8 mouse cellular contexts compared by ENCODE assay signal in the genomic region with DNA sequence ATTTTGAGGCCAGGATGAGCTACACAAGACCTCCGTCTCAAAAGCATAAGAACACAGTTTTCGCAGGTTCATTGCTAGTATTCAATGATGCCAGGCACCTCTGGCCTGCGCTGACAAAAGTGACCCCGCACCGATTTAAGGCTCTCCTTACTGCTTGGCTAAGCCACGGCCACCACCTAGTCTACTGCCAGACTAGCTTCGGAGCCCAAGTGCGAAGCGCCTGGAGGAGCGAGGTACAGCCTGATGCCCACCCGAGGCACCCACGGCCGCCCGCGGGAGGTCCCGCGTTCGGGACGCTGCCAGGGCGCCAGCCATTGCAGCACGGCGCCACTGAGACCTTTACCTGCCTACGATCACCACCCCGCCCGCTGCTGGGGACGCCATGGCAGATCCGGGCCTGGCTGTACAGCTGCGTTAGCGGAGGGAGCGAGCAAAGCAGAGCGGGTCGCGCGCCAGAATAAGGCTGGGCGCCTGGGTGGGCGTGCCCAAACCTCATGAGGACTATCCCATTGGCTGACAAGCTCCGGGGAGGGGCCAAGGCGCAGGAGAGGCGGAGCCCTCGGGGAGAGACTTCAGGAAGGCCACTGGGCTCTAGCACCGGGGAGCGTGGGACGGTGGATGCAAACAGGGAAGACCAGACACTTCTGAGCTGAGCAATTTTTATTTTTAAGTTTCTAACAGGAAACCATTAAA. TPM values are rescaled to one million over a fixed set of nuclear protein-coding genes. Genes with fewer than 3 reads are reported as not detected.
DNase-seq lines count a peak whose midpoint lies in the region; ATAC-seq and TF ChIP-seq lines count a peak whose summit lies in the region.

A gene (minus strand): TSS at position 465 of the 693 bp plus-strand sequence.

- H3K9me3 ChIP-seq in hindbrain, embryonic 10.5 days: no peaks in the 10 kb centered on the region
- no peaks in the 10 kb centered on the region for H3K9me3 ChIP-seq in lung, postnatal 0 days (ENCODE audit: low read length)

- H3K4me3 ChIP-seq in hindbrain, embryonic 10.5 days: peak within 1 kb of the TSS; percentile 77
- peak within 1 kb of the TSS; percentile 63 for H3K4me3 ChIP-seq in lung, postnatal 0 days (ENCODE audit: low read depth, low read length)

- no peak for TF ChIP-seq CTCF in lung, postnatal 0 days (IDR thresholded peaks at IDR 0.05)

- H3K27ac ChIP-seq in hindbrain, embryonic 10.5 days: peak within 1 kb of the TSS; percentile 86
- H3K27ac ChIP-seq in lung, postnatal 0 days (ENCODE audit: low read length): peak within 1 kb of the TSS; percentile 2

- H3K4me1 ChIP-seq in hindbrain, embryonic 10.5 days (replicated peaks): peaks cover 11% of the 10 kb centered on the region
- no peaks in the 10 kb centered on the region; the same call in 1 of the 2 replicates for H3K4me1 ChIP-seq in lung, postnatal 0 days (ENCODE audit: insufficient read depth, low read depth, low read length)

- 2% methylated on average over 43 of the region's 43 CpGs for WGBS in hindbrain, embryonic 10.5 days
- 2% methylated on average over 43 of the region's 43 CpGs for WGBS in lung, postnatal 0 days

- H3K27me3 ChIP-seq in hindbrain, embryonic 10.5 days (ENCODE audit: insufficient read depth, poor library complexity, severe bottlenecking): peaks cover 24% of the 10 kb centered on the region
- H3K27me3 ChIP-seq in lung, postnatal 0 days (replicated peaks; ENCODE audit: insufficient read depth, low read length): no peaks in the 10 kb centered on the region

- DNase-seq in MN1 (ENCODE audit: low spot score): peak; percentile 84
- peak; percentile 96 for DNase-seq in cerebellum, adult 9-10 months
- DNase-seq in hindbrain, embryonic 10.5 days (ENCODE audit: low spot score): peak; percentile 94
- DNase-seq in layer of hippocampus, adult 9-11 months: peak; percentile 95
- peak; percentile 98 for DNase-seq in lung, postnatal 0 days (ENCODE audit: low spot score)
- DNase-seq in ovary, postnatal 14 days (ENCODE audit: low spot score): peak; percentile 93
- peak; percentile 99 for DNase-seq in thymus, postnatal 14 days

- H3K4me2 ChIP-seq in lung, postnatal 0 days (replicated peaks; ENCODE audit: low read depth, low read length): peak within 1 kb of the TSS; percentile 83

- no peak for TF ChIP-seq EP300 in lung, postnatal 0 days (IDR thresholded peaks at IDR 0.05)

- H3K9ac ChIP-seq in lung, postnatal 0 days (replicated peaks; ENCODE audit: low read depth): 0 out of 2 replicates have a peak within 1 kb of the TSS, but pooled peaks have one; percentile 44

- H3K36me3 ChIP-seq in hindbrain, embryonic 10.5 days: no peaks in the 10 kb centered on the region
- H3K36me3 ChIP-seq in lung, postnatal 0 days (ENCODE audit: insufficient read depth, low read length): no peaks in the 10 kb centered on the region

- peak; percentile 99 for ATAC-seq in frontal cortex, adult (ENCODE audit: low TSS enrichment)
- peak; percentile 100 for ATAC-seq in lung, postnatal 0 days

RNA-seq across cellular contexts. Expression of the gene that starts here (rescaled TPM):
- polyA plus RNA-seq in hindbrain, embryonic 10.5 days (2016; fragmentation: Nextera tagmentation; extraction: Ambion mirVana): 7.7 and 9.6 TPM in 2 replicates
- polyA plus RNA-seq in lung, postnatal 0 days (2015; fragmentation: Nextera tagmentation; extraction: Ambion mirVana): 16.0 and 17.5 TPM in 2 replicates

Comparison
In these comparisons a context has a peak if more than half of its experiments do, and no peak if none do; other contexts are left out.
1. Peak in every context shown above with its lines: DNase-seq, ATAC-seq, H3K4me3 ChIP-seq and H3K27ac ChIP-seq.